Mouse (Mus musculus) MEL (cell line): ENCODE data around the gene Cerk. TPM values are rescaled to one million over a fixed set of nuclear protein-coding genes. Genes with fewer than 3 reads are reported as not detected.
A peak's percentile ranks its signal among the peaks of the same experiment; 100 is the strongest.

Experiments used
- DNase-seq: peaks from one replicate; pipeline ENCODE4 v3.0.0; 2011; ENCODE audit warnings: low read depth, low spot score
- H3K27ac ChIP-seq: 2 replicates; pipeline ENCODE4 v1.5.1; 2012; ENCODE audit warnings: low read depth, mild to moderate bottlenecking, control low read depth, low read length, moderate library complexity; ENCODE audit not compliant: control insufficient read depth
- H3K27me3 ChIP-seq, 2 experiments: fragments of 150-350 bp in 1 of 2; sonication (generic) in 1 of 2; 2 replicates each; pipeline ENCODE4 v1.6.1; 2012; ENCODE audit warnings: low read length in 2 of 2, mild to moderate bottlenecking in 2 of 2, improper control_type of control experiment in 1 of 2, moderate library complexity in 1 of 2; ENCODE audit not compliant: insufficient read depth in 2 of 2, control insufficient read depth in 1 of 2
- H3K36me3 ChIP-seq, 2 experiments: 2 replicates each; pipeline ENCODE4 v1.6.1; 2012 to 2014; ENCODE audit warnings: low read length in 2 of 2, improper control_type of control experiment in 1 of 2, inconsistent platforms in 1 of 2, mild to moderate bottlenecking in 1 of 2; ENCODE audit not compliant: insufficient read depth in 2 of 2, control insufficient read depth in 1 of 2
- H3K4me1 ChIP-seq, 2 experiments: fragments of 150-350 bp in 1 of 2; sonication (generic) in 1 of 2; 2 replicates each; pipeline ENCODE4 v1.6.1; 2012; ENCODE audit warnings: low read length in 2 of 2, improper control_type of control experiment in 1 of 2, mild to moderate bottlenecking in 1 of 2; ENCODE audit not compliant: insufficient read depth in 2 of 2, control insufficient read depth in 1 of 2
- H3K4me3 ChIP-seq, 2 experiments: fragments of 150-350 bp in 1 of 2; sonication (generic) in 1 of 2; 2 replicates each; pipeline ENCODE4 v1.5.1; 2012; ENCODE audit warnings: low read depth in 2 of 2, low read length in 2 of 2, mild to moderate bottlenecking in 2 of 2, moderate library complexity in 2 of 2, control low read depth in 1 of 2, improper control_type of control experiment in 1 of 2; ENCODE audit not compliant: control insufficient read depth in 1 of 2, insufficient read depth in 1 of 2
- H3K79me2 ChIP-seq: 2 replicates; pipeline ENCODE4 v1.6.1; 2012; ENCODE audit warnings: mild to moderate bottlenecking, low read length, moderate library complexity; ENCODE audit not compliant: control insufficient read depth, poor library complexity, insufficient read depth
- H3K9ac ChIP-seq: 2 replicates; pipeline ENCODE4 v1.6.1; 2012; ENCODE audit warnings: low read depth, mild to moderate bottlenecking, control low read depth, low read length, moderate library complexity; ENCODE audit not compliant: control insufficient read depth, poor library complexity, severe bottlenecking
- H3K9me3 ChIP-seq: fragments of 150-350 bp; sonication (generic); replicated peaks from 2 replicates; pipeline ENCODE4 v1.6.1; 2012; ENCODE audit warnings: mild to moderate bottlenecking, low read length, improper control_type of control experiment, moderate library complexity; ENCODE audit not compliant: insufficient read depth
- CHD1 ChIP-seq: IDR thresholded peaks from 2 replicates; pipeline ENCODE4 v1.6.1; 2012; ENCODE audit warnings: low read depth, mild to moderate bottlenecking, inconsistent platforms, low read length, improper control_type of control experiment
- CHD2 ChIP-seq: IDR thresholded peaks from 2 replicates; pipeline ENCODE4 v1.6.1; 2011; ENCODE audit warnings: low read length, improper control_type of control experiment
- ELF1 ChIP-seq: IDR thresholded peaks from 2 replicates; pipeline ENCODE4 v1.6.1; 2014; ENCODE audit warnings: low read depth, mild to moderate bottlenecking, inconsistent platforms, low read length, improper control_type of control experiment, moderate library complexity
- ETS1 ChIP-seq: IDR thresholded peaks from 2 replicates; pipeline ENCODE4 v1.6.1; 2012; ENCODE audit warnings: low read depth, mild to moderate bottlenecking, inconsistent platforms, low read length, improper control_type of control experiment, moderate library complexity
- JUND ChIP-seq: IDR thresholded peaks from 2 replicates; pipeline ENCODE4 v1.6.1; 2011; ENCODE audit warnings: low read depth, mild to moderate bottlenecking, improper control_type of control experiment, low read length
- MAZ ChIP-seq: IDR thresholded peaks from 2 replicates; pipeline ENCODE4 v1.6.1; 2012; ENCODE audit warnings: low read depth, mild to moderate bottlenecking, inconsistent platforms, low read length, improper control_type of control experiment
- NRF1 ChIP-seq: IDR thresholded peaks from 2 replicates; pipeline ENCODE4 v1.6.1; 2014; ENCODE audit warnings: low read depth, mild to moderate bottlenecking, inconsistent platforms, low read length, improper control_type of control experiment, moderate library complexity; ENCODE audit not compliant: poor library complexity, insufficient read depth, severe bottlenecking
- POLR2A ChIP-seq, 2 experiments: IDR thresholded peaks; 2 replicates each; pipeline ENCODE4 v1.6.1; 2011 to 2012; ENCODE audit warnings: low read length in 2 of 2, mild to moderate bottlenecking in 2 of 2, control low read depth in 1 of 2, improper control_type of control experiment in 1 of 2, low read depth in 1 of 2, moderate library complexity in 1 of 2; ENCODE audit not compliant: control insufficient read depth in 1 of 2, insufficient read depth in 1 of 2, poor library complexity in 1 of 2
- POLR2AphosphoS2 ChIP-seq: IDR thresholded peaks from 2 replicates; pipeline ENCODE4 v1.6.1; 2011; ENCODE audit warnings: low read length, improper control_type of control experiment
- POLR2AphosphoS5 ChIP-seq: IDR thresholded peaks from 2 replicates; pipeline ENCODE4 v1.6.1; 2012; ENCODE audit warnings: low read depth, borderline replicate concordance, mild to moderate bottlenecking, inconsistent platforms, low read length, moderate library complexity, mixed read lengths
- SMC3 ChIP-seq: IDR thresholded peaks from 2 replicates; pipeline ENCODE4 v1.6.1; 2011; ENCODE audit warnings: low read depth, low read length, improper control_type of control experiment
- UBTF ChIP-seq: IDR thresholded peaks from 2 replicates; pipeline ENCODE4 v1.6.1; 2012; ENCODE audit warnings: low read depth, mild to moderate bottlenecking, inconsistent platforms, low read length, improper control_type of control experiment, moderate library complexity, borderline replicate concordance; ENCODE audit not compliant: insufficient read depth
- USF1 ChIP-seq: IDR thresholded peaks from 2 replicates; pipeline ENCODE4 v1.6.1; 2014; ENCODE audit warnings: low read depth, mild to moderate bottlenecking, inconsistent platforms, low read length, improper control_type of control experiment, moderate library complexity
- polyA plus RNA-seq, 2 experiments: library from polyadenylated mRNA; stranded (reverse) in 1 of 2; unstranded in 1 of 2; fragments of >175 nt in 1 of 2; fragments of >200 nt in 1 of 2; gene quantifications; 2 replicates each; pipeline versions ENCODE4 v1.2.1 to v1.2.4; 2012; ENCODE audit warnings: low replicate concordance in 2 of 2, low read depth in 1 of 2; ENCODE audit not compliant: insufficient read length in 2 of 2, insufficient read depth in 1 of 2, missing spikeins in 1 of 2
- total RNA-seq: library from RNA; depleted of rRNA; stranded (reverse); fragments of 300-350 nt; gene quantifications from 2 replicates; pipeline ENCODE4 v1.2.3, GENCODE M21; 2012

Cerk gene
- total and polyA plus RNA-seq, 3 experiments = 4.1 to 9.5 TPM; not detected in 1

- Histone ChIP-seq H3K79me2 (peaks cover 3% of the 10 kb centered on the region; the same call in 1 of the 2 replicates), H3K4me3 (no peak overlapping the region), H3K4me1 (peaks cover 0 to 23% of the 10 kb centered on the region in 2 experiments; a peak in 3 of 4 replicates), H3K27ac (no peak overlapping the region), H3K36me3 (no peaks in the 10 kb centered on the region; a peak in 1 of 4 replicates), H3K27me3 (peaks cover 0 to 1% of the 10 kb centered on the region in 2 experiments; a peak in 1 of 4 replicates), H3K9me3 (no peaks in the 10 kb centered on the region), H3K9ac (no peak overlapping the region)
- TF ChIP-seq CHD1 (no peak), MAZ (no peak), POLR2A (IDR thresholded peaks at IDR 0.05; ENCODE audit: control insufficient read depth in 1 of 2, insufficient read depth in 1 of 2, low read depth in 1 of 2, low read length in 2 of 2, poor library complexity in 1 of 2) (no peak), UBTF (no peak), ELF1 (no peak), CHD2 (no peak), NRF1 (no peak), USF1 (no peak)
- no peak for DNase-seq
These were observed 2.2 kb upstream of the Cerk start for GRCm38 (mm10) chr15:86188186-86188585.

GRCm38 (mm10) chr15:86186686-86187085, 745 bp upstream of the Cerk start:
- Histone ChIP-seq H3K27ac (no peak overlapping the region), H3K27me3 (peaks cover 0 to 1% of the 10 kb centered on the region in 2 experiments; a peak in 1 of 4 replicates), H3K9ac (no peak overlapping the region), H3K79me2 (peaks cover 3% of the 10 kb centered on the region; the same call in 1 of the 2 replicates), H3K4me1 (peaks cover 2 to 34% of the 10 kb centered on the region in 2 experiments; a peak in 3 of 4 replicates)
- TF ChIP-seq JUND (no peak), POLR2AphosphoS5 (no peak), POLR2AphosphoS2 (no peak), ETS1 (no peak), SMC3 (no peak)
- TF ChIP-seq, all 39 proteins: peak for 0
- DNase-seq = no peak
- no peak overlapping the region for H3K4me3 ChIP-seq
- peaks cover 0 to 2% of the 10 kb centered on the region in 2 experiments; a peak in 2 of 4 replicates for H3K36me3 ChIP-seq
- H3K9me3 ChIP-seq = no peaks in the 10 kb centered on the region

GRCm38 (mm10) chr15:86184851-86185688, 871 bp downstream of the Cerk start:
- peaks cover 0 to 1% of the 10 kb centered on the region in 2 experiments; a peak in 1 of 4 replicates for H3K27me3 ChIP-seq
- TF ChIP-seq POLR2A (IDR thresholded peaks at IDR 0.05; ENCODE audit: control insufficient read depth in 1 of 2, insufficient read depth in 1 of 2, low read depth in 1 of 2, low read length in 2 of 2, poor library complexity in 1 of 2) (peak in 1 of 2 experiments; percentile 47; a peak in 1 of 4 replicates), UBTF (peak; percentile 34; the same call in 1 of the 2 replicates), CHD2 (no peak)
- no peaks in the 10 kb centered on the region for H3K9me3 ChIP-seq
- H3K79me2 ChIP-seq = peaks cover 3% of the 10 kb centered on the region; the same call in 1 of the 2 replicates
- peaks cover 11 to 41% of the 10 kb centered on the region in 2 experiments for H3K4me1 ChIP-seq
- peak overlapping the region; percentile 72 to 74 for H3K4me3 ChIP-seq
- H3K27ac ChIP-seq = no peak overlapping the region
- H3K36me3 ChIP-seq = peaks cover 0 to 13% of the 10 kb centered on the region in 2 experiments; a peak in 2 of 4 replicates
- peak; percentile 50 for DNase-seq
- peak overlapping the region; percentile 88 for H3K9ac ChIP-seq
